Mouse (Mus musculus) large intestine, adult 2 months (tissue): ENCODE measurements around the gene Prr5. TPM values are rescaled to one million over a fixed set of nuclear protein-coding genes. Genes with fewer than 3 reads are reported as not detected.
A peak's percentile ranks its signal among the peaks of the same experiment; 100 is the strongest.

Source experiments
- DNase-seq: peaks from one replicate; pipeline ENCODE4 v3.0.0-alpha.2; 2012; ENCODE audit warnings: low read depth, low spot score
- WGBS: fragments of 180-500 bp; shearing (Covaris S2); methylation state at CpG from one replicate; pipeline ENCODE4 v1.1.7; 2018; 5-methylcytosine and 5-hydroxymethylcytosine counted together
- polyA plus RNA-seq: library from polyadenylated mRNA; depleted of rRNA; stranded (reverse); fragments of >200 nt; gene quantifications from 2 replicates; pipeline ENCODE4 v1.2.3, GENCODE M21; 2012; rRNA removed

The Prr5 gene
- polyA plus RNA-seq: 52.4 and 54.3 TPM in 2 replicates

DNA sequence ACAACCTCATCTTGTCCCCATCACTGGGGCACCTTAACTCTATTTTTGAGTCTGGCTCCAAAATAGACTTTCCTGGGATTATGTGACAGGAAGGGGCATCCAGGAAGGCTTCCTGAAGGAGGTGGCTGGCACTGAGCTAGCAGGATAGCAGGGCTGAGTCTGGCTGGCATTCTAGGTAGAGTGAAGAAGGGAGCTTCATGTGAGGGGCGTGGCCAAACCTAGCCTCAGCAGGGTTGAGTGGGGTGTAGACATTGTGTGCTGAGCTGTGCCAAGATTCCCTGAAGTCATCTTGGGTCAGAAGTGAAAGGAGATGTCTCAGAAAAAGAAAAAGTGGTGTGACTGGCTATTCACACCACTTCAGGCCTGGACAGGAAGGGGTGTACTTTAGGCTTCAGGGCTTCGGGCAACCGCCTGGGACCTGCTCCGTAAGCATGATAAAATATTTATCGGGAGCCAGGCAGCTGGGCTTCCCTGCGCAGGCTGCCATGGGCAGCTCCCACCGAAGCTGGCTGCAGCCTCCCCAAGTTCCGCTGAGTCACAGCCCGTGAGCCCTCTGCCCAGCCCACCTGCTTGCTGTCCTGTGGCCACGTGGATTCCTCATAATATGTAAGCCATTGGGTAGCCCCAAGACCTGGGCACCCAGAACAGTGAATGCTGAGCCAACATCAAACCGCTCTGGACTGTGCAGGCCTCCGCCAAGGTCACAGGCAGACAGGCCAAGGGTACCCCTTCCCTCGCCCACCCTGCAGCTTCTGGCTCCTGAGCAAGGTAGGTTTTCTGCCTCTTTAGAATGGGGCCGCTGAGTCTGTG is at the start of gene Prr5:
TSS of gene Prr5 (plus strand) at position 683 of the 810 bp plus-strand sequence.
- DNase-seq: no peak
- 73% methylated on average over 14 of the region's 14 CpGs for WGBS

GRCm38 (mm10) chr15:84620028-84620427 is 49.4 kb upstream of the Prr5 start:
- DNase-seq: no peak
- 77% methylated on average over 3 of the region's 3 CpGs for WGBS

DNA sequence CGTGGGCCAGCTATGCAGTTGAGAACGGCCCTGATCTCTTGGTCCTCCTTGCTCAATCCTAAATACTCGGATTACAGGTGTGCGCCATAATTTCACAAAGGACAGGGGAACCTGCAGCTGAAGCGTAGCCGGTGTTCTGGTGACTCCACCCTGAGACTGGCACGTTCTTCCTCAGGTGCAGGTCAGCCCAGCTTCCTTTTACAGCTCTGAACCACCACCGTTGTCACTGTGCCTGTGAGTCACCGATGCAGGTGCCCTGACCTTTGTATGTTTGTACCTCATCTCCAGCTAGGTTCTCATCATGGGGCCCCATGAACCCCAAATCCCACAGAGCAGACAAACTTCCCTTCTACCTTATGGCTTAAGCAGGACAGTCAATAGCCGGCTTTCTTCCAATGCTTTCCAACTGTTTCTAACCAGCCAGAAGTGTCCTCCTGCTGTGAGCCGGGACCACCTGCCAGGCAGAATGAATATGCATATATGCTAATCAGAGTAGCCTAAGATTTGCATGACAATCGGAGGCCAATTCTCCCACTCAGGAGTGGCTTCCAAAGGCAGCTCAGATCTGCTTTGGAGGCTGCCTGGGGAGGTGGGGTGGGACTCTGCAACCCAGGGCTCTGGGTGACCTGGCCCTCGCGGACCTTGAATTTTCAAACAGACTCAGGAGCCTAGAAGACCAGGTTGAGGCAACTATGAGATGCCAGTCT is 47.5 kb upstream of the Prr5 start:
- DNase-seq: peak; percentile 10
- 42% methylated on average over 14 of the region's 14 CpGs for WGBS

GRCm38 (mm10) chr15:84624870-84625269 is 44.5 kb upstream of the Prr5 start:
- WGBS: 25% methylated on average over 9 of the region's 9 CpGs
- peak; percentile 29 for DNase-seq

DNA sequence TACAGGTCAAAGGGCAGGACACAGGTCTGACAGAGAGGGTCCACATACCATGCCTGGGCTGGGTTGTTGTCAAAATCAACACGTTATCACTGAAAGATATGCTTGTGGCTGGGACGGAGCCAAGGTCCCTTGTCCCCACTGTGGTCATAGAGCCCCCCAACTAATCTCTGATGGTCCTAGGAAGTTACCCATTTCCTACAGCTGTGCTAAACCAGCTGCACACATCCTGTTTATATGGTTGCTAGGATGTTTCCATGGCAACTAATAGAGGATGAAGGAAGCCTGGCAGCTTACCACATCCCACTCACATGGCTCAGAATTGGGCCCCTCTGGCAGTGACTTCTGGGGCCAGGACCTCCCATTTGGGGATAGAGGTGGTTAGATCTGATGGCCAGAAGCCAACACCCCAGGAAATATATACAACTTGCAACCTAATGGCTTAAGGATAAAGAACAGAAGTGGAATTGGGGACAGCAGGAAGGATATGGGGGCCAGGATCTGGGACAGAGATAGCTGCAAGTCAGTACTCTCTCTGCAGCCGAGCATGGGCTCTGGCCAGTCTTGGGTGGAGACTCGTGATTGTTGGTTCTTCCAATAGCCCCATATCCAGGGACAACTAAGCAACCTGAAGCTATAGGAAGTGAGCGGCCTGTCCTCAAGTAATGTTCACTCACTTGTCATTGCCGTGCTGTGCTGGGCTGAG is 43.6 kb upstream of the Prr5 start:
- WGBS: 49% methylated on average over 6 of the region's 6 CpGs
- DNase-seq: no peak

DNA sequence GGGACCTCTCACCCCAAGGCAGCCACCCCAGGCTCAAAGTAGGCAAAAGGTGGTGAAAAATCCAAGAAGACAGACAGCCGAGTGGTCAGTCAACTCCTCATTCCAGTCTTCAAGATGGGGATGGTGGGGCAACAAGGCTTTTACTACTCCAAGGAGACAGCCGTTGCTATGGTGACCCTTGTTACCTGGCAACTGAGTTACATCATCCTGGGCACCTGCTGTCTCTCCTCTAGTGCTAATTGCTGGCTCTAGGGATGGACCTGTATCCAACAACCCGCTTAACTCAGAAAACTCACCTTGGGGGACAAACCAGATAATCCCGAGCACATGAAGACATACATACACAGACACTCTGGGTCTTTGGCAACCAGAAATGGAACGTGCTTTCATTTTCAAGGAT is 42.1 kb upstream of the Prr5 start:
- no peak for DNase-seq
- 71% methylated on average over 5 of the region's 5 CpGs for WGBS

GRCm38 (mm10) chr15:84629680-84630079 is 39.7 kb upstream of the Prr5 start:
- DNase-seq: no peak
- 23% methylated on average over 3 of the region's 3 CpGs for WGBS

GRCm38 (mm10) chr15:84631560-84631959 is 37.9 kb upstream of the Prr5 start:
- WGBS: 1% methylated on average over 7 of the region's 7 CpGs
- peak; percentile 54 for DNase-seq

GRCm38 (mm10) chr15:84634361-84634760 is 35.1 kb upstream of the Prr5 start:
- 49% methylated on average over 3 of the region's 3 CpGs for WGBS
- DNase-seq: no peak

GRCm38 (mm10) chr15:84638405-84638804 is 31.0 kb upstream of the Prr5 start:
- DNase-seq: no peak

- no peak for DNase-seq
- WGBS: 48% methylated on average over 5 of the region's 5 CpGs
Observed at GRCm38 (mm10) chr15:84639072-84639450, 30.4 kb upstream of the Prr5 start.

- no peak for DNase-seq
- WGBS: 55% methylated on average over 6 of the region's 6 CpGs
Observed at GRCm38 (mm10) chr15:84639451-84640136, 29.8 kb upstream of the Prr5 start.

GRCm38 (mm10) chr15:84640722-84641121 is 28.7 kb upstream of the Prr5 start:
- 84% methylated on average over 6 of the region's 6 CpGs for WGBS
- DNase-seq: no peak

DNA sequence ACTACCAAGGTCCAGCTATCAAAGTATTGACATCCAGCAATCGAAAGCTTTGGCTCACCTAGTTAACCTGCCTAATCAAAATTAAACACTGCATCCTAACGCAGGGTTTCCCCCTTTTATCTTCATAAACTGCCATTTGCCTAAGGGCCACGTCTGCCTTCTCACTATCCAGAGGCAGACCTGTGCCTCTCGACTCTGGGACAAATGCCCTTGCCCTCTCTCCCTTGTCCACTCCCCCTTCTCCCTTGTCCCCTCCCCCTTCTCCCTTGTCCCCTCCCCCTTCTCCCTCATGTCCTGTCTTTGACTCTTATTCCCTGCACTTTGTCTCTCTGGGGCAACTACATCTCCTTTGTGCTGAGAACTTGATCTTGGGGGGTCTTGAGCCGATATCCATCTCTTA is 28.3 kb upstream of the Prr5 start:
- 51% methylated on average over 5 of the region's 5 CpGs for WGBS
- DNase-seq: no peak

DNA sequence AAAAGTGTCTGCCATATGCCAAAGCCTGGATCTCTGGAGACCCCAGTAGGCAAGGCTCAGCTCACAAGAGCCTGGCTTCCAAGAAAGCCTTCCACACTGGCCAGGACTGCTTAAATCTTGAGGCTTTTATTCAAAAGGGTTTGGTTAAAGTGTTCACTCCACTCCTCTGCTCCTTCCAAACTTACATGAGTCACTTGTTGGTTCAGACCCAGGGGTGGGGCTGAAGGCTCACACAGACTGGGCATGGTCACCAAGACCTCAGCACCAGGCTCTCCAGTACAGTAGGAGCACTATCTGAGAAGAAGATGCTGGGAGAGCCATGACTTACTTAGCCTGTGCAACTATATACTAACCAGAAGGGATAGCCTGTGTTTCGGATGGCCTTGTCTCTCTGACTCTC is 27.5 kb upstream of the Prr5 start:
- no peak for DNase-seq
- WGBS: 92% methylated on average over 1 of the region's 1 CpGs

DNA sequence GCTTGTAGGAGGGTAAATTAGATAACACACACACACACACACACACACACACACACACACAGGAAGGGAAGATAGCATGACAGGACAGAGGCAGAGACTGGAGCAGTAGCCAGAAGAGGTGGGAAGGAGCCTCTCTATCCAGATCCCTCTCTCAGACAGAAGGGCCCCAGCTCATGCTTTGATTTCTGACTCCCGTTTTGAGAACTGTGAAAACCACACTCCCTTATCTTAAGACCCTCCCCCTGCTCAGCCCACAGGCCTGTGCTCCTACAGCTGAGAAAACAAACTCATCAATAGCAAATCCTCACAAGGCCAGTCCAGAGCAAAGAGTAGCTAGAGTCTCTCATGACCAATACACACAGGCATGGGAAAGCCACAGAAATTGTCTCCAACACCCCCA is 26.2 kb upstream of the Prr5 start:
- WGBS: 10% methylated on average over 1 of the region's 1 CpGs
- no peak for DNase-seq

- no peak for DNase-seq
- WGBS: 72% methylated on average over 6 of the region's 6 CpGs
Observed at GRCm38 (mm10) chr15:84651481-84651880, 17.9 kb upstream of the Prr5 start.

GRCm38 (mm10) chr15:84653151-84653550 is 16.3 kb upstream of the Prr5 start:
- WGBS: 93% methylated on average over 7 of the region's 7 CpGs
- no peak for DNase-seq

- DNase-seq: no peak
- WGBS: 6% methylated on average over 28 of the region's 28 CpGs
Observed at GRCm38 (mm10) chr15:84653979-84654966, 15.1 kb upstream of the Prr5 start.
